Mouse (Mus musculus) v-Abl transformed pro-B cells (cell line): ENCODE results near the gene Kalrn.

Source experiments
- in situ Hi-C, 2 experiments: fragments of 400-800 bp; cut with MboI; formaldehyde crosslinking; loops; one replicate each; pipeline ENCODE4 v1.15.1; 2025; ENCODE audit not compliant: unreplicated experiment in 2 of 2

The Kalrn gene

GRCm38 (mm10) chr16:34508125-34508524 is 65.2 kb downstream of the Kalrn start:
- in situ Hi-C loops = no loop called here

GRCm38 (mm10) chr16:34506048-34506447 is 67.3 kb downstream of the Kalrn start:
- in situ Hi-C loops = no loop called here

- in situ Hi-C loops = no loop called here
Observed at GRCm38 (mm10) chr16:34504250-34504649, 69.1 kb downstream of the Kalrn start.

GRCm38 (mm10) chr16:34502110-34502509 is 71.2 kb downstream of the Kalrn start:
- in situ Hi-C loops = no loop called here

GRCm38 (mm10) chr16:34494741-34495140 is 78.6 kb downstream of the Kalrn start:
- in situ Hi-C loops = no loop called here

- in situ Hi-C loops = no loop called here
Observed at GRCm38 (mm10) chr16:34493914-34494313, 79.4 kb downstream of the Kalrn start.

GRCm38 (mm10) chr16:34491225-34491624 is 82.1 kb downstream of the Kalrn start:
- in situ Hi-C loops = no loop called here

- in situ Hi-C loops = no loop called here
Observed at GRCm38 (mm10) chr16:34490506-34490905, 82.8 kb downstream of the Kalrn start.

GRCm38 (mm10) chr16:34489805-34490325 is 83.5 kb downstream of the Kalrn start:
- in situ Hi-C loops = no loop called here

GRCm38 (mm10) chr16:34487823-34488222 is 85.5 kb downstream of the Kalrn start:
- in situ Hi-C loops = no loop called here

GRCm38 (mm10) chr16:34487268-34487667 is 86.1 kb downstream of the Kalrn start:
- in situ Hi-C loops = no loop called here

GRCm38 (mm10) chr16:34485483-34485882 is 87.8 kb downstream of the Kalrn start:
- in situ Hi-C loops = no loop called here

GRCm38 (mm10) chr16:34484921-34485320 is 88.4 kb downstream of the Kalrn start:
- in situ Hi-C loops = no loop called here

- in situ Hi-C loops = no loop called here
Observed at GRCm38 (mm10) chr16:34484213-34484612, 89.1 kb downstream of the Kalrn start.

- in situ Hi-C loops = no loop called here
Observed at GRCm38 (mm10) chr16:34483716-34484115, 89.6 kb downstream of the Kalrn start.

- in situ Hi-C loops = no loop called here
Observed at GRCm38 (mm10) chr16:34474741-34475140, 98.6 kb downstream of the Kalrn start.

- in situ Hi-C loops = no loop called here
Observed at GRCm38 (mm10) chr16:34473891-34474290, 99.4 kb downstream of the Kalrn start.

- in situ Hi-C loops = no loop called here
Observed at GRCm38 (mm10) chr16:34471441-34471840, 101.9 kb downstream of the Kalrn start.

- in situ Hi-C loops = no loop called here
Observed at GRCm38 (mm10) chr16:34470343-34470742, 103.0 kb downstream of the Kalrn start.

- in situ Hi-C loops = no loop called here
Observed at GRCm38 (mm10) chr16:34469277-34469868, 104.0 kb downstream of the Kalrn start.

- in situ Hi-C loops = no loop called here
Observed at GRCm38 (mm10) chr16:34466649-34467048, 106.7 kb downstream of the Kalrn start.

- in situ Hi-C loops = no loop called here
Observed at GRCm38 (mm10) chr16:34456314-34456713, 117.0 kb downstream of the Kalrn start.

- in situ Hi-C loops = no loop called here
Observed at GRCm38 (mm10) chr16:34445666-34446065, 127.7 kb downstream of the Kalrn start.
